Mouse (Mus musculus) bone marrow macrophage, adult 2 months (primary cell): ENCODE data around the gene Rrm1.

ENCODE experiments used
- CTCF ChIP-seq: IDR thresholded peaks from 2 replicates; pipeline ENCODE4 v1.5.1; 2012; ENCODE audit warnings: low read depth, mild to moderate bottlenecking, low read length, moderate library complexity
- POLR2A ChIP-seq: IDR thresholded peaks from 2 replicates; pipeline ENCODE4 v1.6.1; 2012; ENCODE audit warnings: mild to moderate bottlenecking, low read depth, low read length, borderline replicate concordance

DNA sequence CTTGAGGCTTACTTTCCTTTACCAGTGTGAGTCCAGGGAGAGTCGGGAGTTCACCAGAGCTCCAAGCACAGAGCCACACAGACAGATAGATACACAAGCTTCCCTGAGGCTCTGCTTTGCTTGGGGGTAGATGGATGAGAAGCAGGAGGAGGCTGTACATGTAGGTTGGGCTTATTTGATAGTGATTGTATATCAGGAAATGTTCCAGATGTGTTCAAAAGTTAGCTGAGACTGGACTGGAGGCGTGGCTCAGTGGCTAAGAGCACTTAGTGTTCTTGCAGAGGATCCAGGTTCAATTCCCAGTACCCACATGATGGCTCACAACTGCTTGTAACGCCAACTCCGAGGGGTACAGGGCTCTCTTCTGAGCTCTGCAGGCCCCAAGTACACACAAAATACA is 36.9 kb downstream of the Rrm1 start:
- TF ChIP-seq CTCF (no peak), POLR2A (no peak)
